Mouse (Mus musculus) forebrain, embryonic 11.5 days (tissue): ENCODE results near the gene Gm20425. TPM values are rescaled to one million over a fixed set of nuclear protein-coding genes. Genes with fewer than 3 reads are reported as not detected.

Experiments used
- ATAC-seq: fragments of 200-750 bp; cut with Nextera tagmentation; replicated peaks from 2 replicates; pipeline ENCODE4 v1.8.0; 2017; ENCODE audit warnings: moderate TSS enrichment; ENCODE audit not compliant: low FRiP score
- DNase-seq: peaks from one replicate; pipeline ENCODE4 v3.0.0-alpha.2; 2017; ENCODE audit warnings: low spot score
- H3K27ac ChIP-seq: fragments of 300-500 bp; sonication (generic); 2 replicates; pipeline ENCODE4 v1.5.1; 2014; ENCODE audit warnings: low read depth, low read length
- H3K27me3 ChIP-seq: fragments of 300-500 bp; sonication (generic); 2 replicates; pipeline ENCODE4 v1.6.1; 2014; ENCODE audit warnings: mild to moderate bottlenecking, low read length, mixed read lengths; ENCODE audit not compliant: control insufficient read depth, insufficient read depth
- H3K36me3 ChIP-seq: fragments of 300-500 bp; sonication (generic); 2 replicates; pipeline ENCODE4 v1.6.1; 2014; ENCODE audit warnings: mild to moderate bottlenecking, low read length, moderate library complexity, mixed read lengths; ENCODE audit not compliant: control insufficient read depth, insufficient read depth
- H3K4me1 ChIP-seq: fragments of 300-500 bp; sonication (generic); replicated peaks from 2 replicates; pipeline ENCODE4 v1.6.1; 2014; ENCODE audit warnings: low read length, mixed read lengths; ENCODE audit not compliant: control insufficient read depth, insufficient read depth
- H3K4me2 ChIP-seq: fragments of 300-500 bp; sonication (generic); 2 replicates; pipeline ENCODE4 v1.6.1; 2014; ENCODE audit warnings: low read depth, mild to moderate bottlenecking, low read length, moderate library complexity, mixed read lengths; ENCODE audit not compliant: severe bottlenecking
- H3K4me3 ChIP-seq: fragments of 300-500 bp; sonication (generic); 2 replicates; pipeline ENCODE4 v1.5.1; 2014; ENCODE audit warnings: low read depth, low read length
- H3K9ac ChIP-seq: fragments of 300-500 bp; sonication (generic); 2 replicates; pipeline ENCODE4 v1.6.1; 2014; ENCODE audit warnings: low read length
- H3K9me3 ChIP-seq: fragments of 300-500 bp; sonication (generic); 2 replicates; pipeline ENCODE4 v1.6.1; 2016; ENCODE audit warnings: low read length, mixed read lengths; ENCODE audit not compliant: control insufficient read depth
- WGBS: fragments of 180-500 bp; shearing (Covaris S2); extraction: QIAGEN DNeasy Blood & Tissue Kit; methylation state at CpG from one replicate; pipeline ENCODE4 v1.1.7; 2014; 5-methylcytosine and 5-hydroxymethylcytosine counted together
- polyA plus RNA-seq: library from polyadenylated mRNA; unstranded; fragments of >200 nt; fragmentation: Nextera tagmentation; extraction: Ambion mirVana; gene quantifications from 2 replicates; pipeline ENCODE4 v1.2.1, GENCODE M21; 2014

Gene Gm20425
- 3.0 TPM in 1 of 2 replicates, not detected in the other for polyA plus RNA-seq

DNA sequence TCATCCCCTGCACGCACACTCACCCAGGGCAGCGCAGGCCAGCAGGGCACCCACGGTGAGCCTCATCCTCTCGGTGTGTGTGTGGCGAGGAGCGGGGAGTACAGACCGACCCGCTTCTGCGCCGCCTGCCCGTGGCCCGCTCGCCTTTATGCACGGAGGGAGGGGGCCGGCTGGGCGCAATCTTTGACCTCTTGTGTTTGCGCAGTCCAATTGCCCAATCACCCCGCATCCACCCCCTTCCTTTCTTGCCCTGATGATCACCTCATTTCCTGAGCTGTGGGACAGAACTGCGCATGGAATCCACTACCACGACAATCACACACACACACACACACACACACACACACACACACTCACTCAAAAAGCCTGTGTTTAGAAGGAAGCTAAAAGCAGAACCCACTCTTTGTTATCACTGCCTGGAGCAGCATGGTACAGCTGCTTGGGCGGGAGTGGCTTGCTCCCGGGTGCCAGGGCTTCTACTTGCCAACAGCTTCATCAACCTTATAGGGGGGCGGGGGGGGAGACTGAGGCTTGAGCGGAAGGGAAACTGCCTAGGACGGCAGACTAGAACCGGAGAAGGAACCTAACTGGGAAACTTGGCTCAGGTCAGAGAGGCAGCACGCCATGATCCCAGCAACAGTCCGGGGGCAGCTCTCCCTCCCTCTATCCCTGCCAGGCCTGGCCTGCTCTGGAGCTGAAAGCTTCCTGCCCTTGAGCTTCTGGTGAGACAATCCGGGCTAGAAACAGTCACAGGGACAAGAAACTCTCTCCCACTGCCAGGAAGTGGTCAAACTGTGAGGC lies at the start of gene Gm20425, which contains the start of gene Trf:
Gm20425 (minus strand) TSS at position 157 of the 801 bp plus-strand sequence.
Trf (minus strand) TSS at position 294 of the 801 bp plus-strand sequence.
- Histone ChIP-seq H3K9me3 (no peaks in the 10 kb centered on the region), H3K4me1 (no peaks in the 10 kb centered on the region), H3K4me3 (no peak within 1 kb of the TSS), H3K27me3 (no peaks in the 10 kb centered on the region), H3K4me2 (0 out of 2 replicates have a peak within 1 kb of the TSS, but pooled peaks have one; percentile 21), H3K9ac (no peak within 1 kb of the TSS), H3K27ac (no peak within 1 kb of the TSS), H3K36me3 (no peaks in the 10 kb centered on the region)
- DNase-seq (peak; percentile 60), ATAC-seq (no peak)
- 70% methylated on average over 29 of the region's 29 CpGs for WGBS

DNA sequence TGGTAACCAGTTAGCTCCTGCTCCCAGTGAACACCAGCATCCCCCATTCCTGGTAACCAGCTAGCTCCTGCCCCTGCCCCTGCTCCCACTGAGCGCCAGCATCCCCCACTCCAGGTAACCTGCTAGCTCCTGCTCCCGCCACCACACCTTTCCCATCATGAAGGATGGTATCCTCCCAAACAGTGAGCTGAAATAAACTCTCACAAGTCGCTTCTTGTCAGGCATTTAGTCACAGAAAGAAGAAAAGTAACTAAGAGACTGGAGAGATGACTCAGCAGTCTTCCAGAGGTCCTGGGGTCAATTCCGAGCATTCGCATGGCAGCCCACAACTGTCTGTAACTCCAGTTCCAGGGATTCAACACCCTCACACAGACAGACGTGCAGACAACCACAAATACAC lies 46.8 kb upstream of the Gm20425 start:
- H3K9ac ChIP-seq = no peak overlapping the region
- H3K36me3 ChIP-seq = no peaks in the 10 kb centered on the region
- DNase-seq (no peak), ATAC-seq (no peak)
- no peak overlapping the region for H3K4me2 ChIP-seq
- H3K9me3 ChIP-seq = no peaks in the 10 kb centered on the region
- no peak overlapping the region for H3K27ac ChIP-seq
- no peak overlapping the region for H3K4me3 ChIP-seq
- H3K27me3 ChIP-seq = no peaks in the 10 kb centered on the region
- WGBS = 87% methylated on average over 6 of the region's 6 CpGs
- H3K4me1 ChIP-seq = no peaks in the 10 kb centered on the region

DNA sequence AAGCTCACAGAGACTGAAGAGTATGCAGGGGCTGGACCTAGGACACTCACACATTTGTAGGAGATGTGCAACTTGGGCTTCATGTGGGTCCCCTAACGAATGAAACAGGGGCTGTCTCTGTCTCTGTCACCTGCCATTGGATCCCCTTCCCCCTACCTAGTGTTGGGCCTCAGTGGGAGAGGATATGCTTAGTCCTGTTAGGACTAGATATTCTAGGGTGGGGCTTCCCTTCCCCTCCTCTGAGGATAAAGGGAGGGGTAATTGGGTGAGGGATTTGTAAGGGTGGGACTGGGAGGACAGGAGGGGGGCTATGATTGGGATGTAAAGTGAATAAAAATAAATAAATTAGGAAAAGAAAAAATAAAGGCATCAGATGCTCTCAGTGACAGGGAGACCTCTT lies 45.6 kb upstream of the Gm20425 start:
- Histone ChIP-seq H3K27ac (no peak overlapping the region), H3K9me3 (no peaks in the 10 kb centered on the region), H3K36me3 (no peaks in the 10 kb centered on the region), H3K4me2 (no peak overlapping the region), H3K4me3 (no peak overlapping the region), H3K27me3 (no peaks in the 10 kb centered on the region), H3K4me1 (no peaks in the 10 kb centered on the region), H3K9ac (no peak overlapping the region)
- ATAC-seq = no peak
- WGBS = 74% methylated on average over 1 of the region's 1 CpGs
- DNase-seq = peak; percentile 7

DNA sequence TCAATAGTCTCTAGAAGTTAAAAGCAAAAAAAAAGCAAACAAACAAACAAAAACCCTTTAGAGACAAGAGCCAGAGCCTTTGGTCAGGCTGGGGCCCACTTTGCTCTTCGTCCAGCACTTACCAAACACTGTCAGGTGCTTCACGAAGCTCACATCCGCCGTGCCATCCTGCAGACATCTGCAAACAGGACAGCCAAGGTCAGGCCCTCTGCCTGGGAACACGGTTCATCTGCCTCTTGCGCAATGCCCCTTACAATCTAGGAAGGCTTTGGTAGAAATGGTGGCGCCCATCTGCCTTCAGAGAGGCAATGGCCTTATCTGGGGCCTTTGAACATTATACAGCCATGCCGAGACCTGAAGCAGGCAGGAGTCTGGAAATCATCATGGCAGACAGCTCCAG lies 44.7 kb upstream of the Gm20425 start:
- ATAC-seq (no peak), DNase-seq (no peak)
- Histone ChIP-seq H3K27me3 (no peaks in the 10 kb centered on the region), H3K4me3 (no peak overlapping the region), H3K4me2 (no peak overlapping the region), H3K4me1 (no peaks in the 10 kb centered on the region), H3K9me3 (no peaks in the 10 kb centered on the region), H3K36me3 (no peaks in the 10 kb centered on the region), H3K27ac (no peak overlapping the region), H3K9ac (no peak overlapping the region)
- 81% methylated on average over 8 of the region's 8 CpGs for WGBS

DNA sequence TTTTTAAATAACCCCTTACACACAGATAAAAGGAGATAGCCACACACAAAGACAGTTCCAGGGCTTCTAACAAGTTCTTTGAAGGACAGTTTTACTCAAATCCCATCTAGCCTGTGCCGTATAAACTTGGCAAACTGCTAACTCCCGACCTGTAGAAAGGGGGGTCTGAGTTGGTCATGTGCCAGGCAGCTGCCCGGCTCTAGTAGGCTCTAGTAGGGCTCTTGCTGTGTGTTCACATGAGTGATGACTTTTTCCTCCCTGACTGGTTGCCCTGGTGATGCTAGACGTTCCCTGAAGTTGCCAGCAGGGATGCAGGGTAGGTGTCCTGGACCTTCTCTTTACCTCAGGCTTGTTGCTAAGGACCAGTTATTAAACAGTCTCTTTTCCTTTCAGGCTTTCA lies 41.0 kb upstream of the Gm20425 start:
- Histone ChIP-seq H3K27ac (no peak overlapping the region), H3K36me3 (no peaks in the 10 kb centered on the region), H3K9me3 (no peaks in the 10 kb centered on the region), H3K9ac (no peak overlapping the region), H3K4me1 (no peaks in the 10 kb centered on the region), H3K4me2 (no peak overlapping the region), H3K4me3 (no peak overlapping the region), H3K27me3 (no peaks in the 10 kb centered on the region)
- ATAC-seq (no peak), DNase-seq (no peak)
- WGBS = 44% methylated on average over 4 of the region's 4 CpGs

DNA sequence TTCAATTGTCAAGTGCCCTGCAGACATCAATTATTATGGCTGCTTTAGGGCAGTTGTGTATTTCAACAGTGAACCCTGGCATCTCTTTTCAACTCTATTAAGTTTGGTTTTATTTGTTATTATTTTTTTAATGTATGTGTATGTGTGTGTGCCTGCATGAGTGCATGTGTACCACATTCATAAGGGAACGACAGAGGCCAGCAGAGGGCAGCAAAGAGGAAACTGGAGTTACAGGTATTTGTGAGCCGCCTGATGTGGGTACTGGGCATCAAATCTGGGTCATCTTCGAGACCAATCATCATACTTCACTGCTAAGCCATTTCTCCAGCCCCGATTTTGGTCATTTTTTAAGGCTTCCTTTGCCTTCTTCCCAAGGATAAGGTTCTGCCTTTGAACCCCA lies 35.7 kb upstream of the Gm20425 start:
- H3K4me3 ChIP-seq = no peak overlapping the region
- 85% methylated on average over 4 of the region's 4 CpGs for WGBS
- H3K9me3 ChIP-seq = no peaks in the 10 kb centered on the region
- H3K4me1 ChIP-seq = no peaks in the 10 kb centered on the region
- DNase-seq (no peak), ATAC-seq (no peak)
- H3K27me3 ChIP-seq = no peaks in the 10 kb centered on the region
- no peaks in the 10 kb centered on the region for H3K36me3 ChIP-seq
- no peak overlapping the region for H3K9ac ChIP-seq
- no peak overlapping the region for H3K27ac ChIP-seq
- H3K4me2 ChIP-seq = no peak overlapping the region

DNA sequence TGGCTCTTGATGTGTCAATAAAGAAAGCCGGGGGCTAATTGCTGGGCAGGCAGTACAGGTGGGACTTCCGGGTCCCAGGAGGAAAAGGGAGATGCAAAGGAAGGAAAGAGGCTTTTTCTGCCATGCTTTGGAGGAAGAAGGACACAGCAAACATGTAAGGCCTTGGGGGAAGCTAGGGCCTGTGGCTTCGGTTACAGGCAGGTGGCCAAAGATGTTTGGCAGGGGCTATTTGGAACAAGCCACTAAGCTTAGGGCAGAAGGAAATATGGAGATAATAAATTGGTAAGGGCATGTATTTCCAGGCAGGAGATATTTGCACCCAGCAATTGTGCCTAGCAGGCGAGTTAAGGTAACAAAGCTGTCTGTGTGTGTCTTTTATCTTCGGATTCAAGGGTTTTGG lies 22.8 kb upstream of the Gm20425 start:
- Histone ChIP-seq H3K4me3 (no peak overlapping the region), H3K27ac (no peak overlapping the region), H3K4me2 (no peak overlapping the region), H3K36me3 (no peaks in the 10 kb centered on the region), H3K9me3 (no peaks in the 10 kb centered on the region), H3K9ac (no peak overlapping the region), H3K27me3 (no peaks in the 10 kb centered on the region), H3K4me1 (no peaks in the 10 kb centered on the region)
- DNase-seq (no peak), ATAC-seq (no peak)
- WGBS = 90% methylated on average over 5 of the region's 5 CpGs

DNA sequence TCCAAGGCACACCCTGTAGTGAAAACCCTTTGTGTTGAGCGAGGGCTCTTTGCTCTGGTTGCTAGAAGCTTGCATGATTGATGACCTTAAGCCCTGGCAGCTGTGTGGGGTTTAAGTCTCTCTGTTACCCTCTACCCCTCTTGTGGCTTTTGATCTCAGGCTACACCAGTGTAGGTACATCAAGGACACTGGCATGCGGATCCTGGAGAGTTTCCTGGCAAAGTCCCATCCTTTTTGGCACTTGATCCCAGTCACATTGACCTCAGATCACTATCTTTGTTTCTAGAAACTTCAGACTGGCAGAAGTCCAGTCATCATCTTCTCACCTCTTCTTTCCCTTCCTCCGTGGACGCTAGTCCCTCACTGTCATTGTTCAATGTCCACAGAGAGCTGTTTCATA lies 18.5 kb upstream of the Gm20425 start:
- no peak for ATAC-seq
- no peak overlapping the region for H3K9ac ChIP-seq
- H3K4me3 ChIP-seq = no peak overlapping the region
- no peak overlapping the region for H3K4me2 ChIP-seq
- no peaks in the 10 kb centered on the region for H3K27me3 ChIP-seq
- H3K27ac ChIP-seq = no peak overlapping the region
- no peaks in the 10 kb centered on the region for H3K36me3 ChIP-seq
- DNase-seq = no peak
- H3K9me3 ChIP-seq = no peaks in the 10 kb centered on the region
- H3K4me1 ChIP-seq = no peaks in the 10 kb centered on the region
- 67% methylated on average over 4 of the region's 4 CpGs for WGBS
